Mouse (Mus musculus) limb, embryonic 15.5 days (tissue): ENCODE measurements around the gene Fam43b. TPM values are rescaled to one million over a fixed set of nuclear protein-coding genes. Genes with fewer than 3 reads are reported as not detected.

ENCODE experiments used
- ATAC-seq: fragments of 200-750 bp; cut with Nextera tagmentation; 2 replicates; pipeline ENCODE4 v1.8.0; 2017; ENCODE audit warnings: low read depth, moderate TSS enrichment; ENCODE audit not compliant: insufficient number of reproducible peaks, low FRiP score, low TSS enrichment
- H3K27ac ChIP-seq: fragments of 300-500 bp; sonication (generic); 2 replicates; pipeline ENCODE4 v1.5.1; 2015; ENCODE audit warnings: moderate library complexity, mild to moderate bottlenecking, inconsistent platforms
- H3K27me3 ChIP-seq: fragments of 300-500 bp; sonication (generic); 2 replicates; pipeline ENCODE4 v1.6.1; 2015; ENCODE audit warnings: inconsistent platforms
- H3K36me3 ChIP-seq: fragments of 300-500 bp; sonication (generic); 2 replicates; pipeline ENCODE4 v1.6.1; 2015; ENCODE audit warnings: inconsistent platforms
- H3K4me1 ChIP-seq: fragments of 300-500 bp; sonication (generic); 2 replicates; pipeline ENCODE4 v1.6.1; 2015; ENCODE audit warnings: inconsistent platforms
- H3K4me2 ChIP-seq: fragments of 300-500 bp; sonication (generic); 2 replicates; pipeline ENCODE4 v1.6.1; 2015; ENCODE audit warnings: mild to moderate bottlenecking, inconsistent platforms
- H3K4me3 ChIP-seq: fragments of 300-500 bp; sonication (generic); 2 replicates; pipeline ENCODE4 v1.5.1; 2015; ENCODE audit warnings: mild to moderate bottlenecking, inconsistent platforms
- H3K9ac ChIP-seq: fragments of 300-500 bp; sonication (generic); 2 replicates; pipeline ENCODE4 v1.6.1; 2015; ENCODE audit warnings: inconsistent platforms
- H3K9me3 ChIP-seq: fragments of 300-500 bp; sonication (generic); 2 replicates; pipeline ENCODE4 v1.6.1; 2016; ENCODE audit warnings: inconsistent platforms
- WGBS: fragments of 180-500 bp; shearing (Covaris S2); methylation state at CpG from one replicate; pipeline ENCODE4 v1.1.7; 2015; 5-methylcytosine and 5-hydroxymethylcytosine counted together
- polyA plus RNA-seq: library from polyadenylated mRNA; unstranded; fragments of >200 nt; fragmentation: Nextera tagmentation; extraction: Ambion mirVana; gene quantifications from 2 replicates; pipeline ENCODE4 v1.2.1, GENCODE M21; 2015

Fam43b gene
- polyA plus RNA-seq, 1 experiment from 2014 or later, result 0.12 TPM

- H3K27me3 ChIP-seq, result 0 out of 2 replicates have a peak, but pooled peaks cover 13% of the 10 kb centered on the region
- no peaks in the 10 kb centered on the region for H3K36me3 ChIP-seq
- no peak overlapping the region for H3K4me3 ChIP-seq
- no peak for ATAC-seq
- H3K27ac ChIP-seq, result no peak overlapping the region
- H3K9ac ChIP-seq, result no peak overlapping the region
- 63% methylated on average over 3 of the region's 3 CpGs for WGBS
- H3K4me1 ChIP-seq, result no peaks in the 10 kb centered on the region
- no peaks in the 10 kb centered on the region for H3K9me3 ChIP-seq
- H3K4me2 ChIP-seq, result no peak overlapping the region
Measured at GRCm38 (mm10) chr4:138358176-138358575, 38.2 kb downstream of the Fam43b start.

GRCm38 (mm10) chr4:138356551-138356950 lies 39.8 kb downstream of the Fam43b start:
- Histone ChIP-seq H3K9ac (no peak overlapping the region), H3K4me2 (no peak overlapping the region), H3K36me3 (no peaks in the 10 kb centered on the region), H3K9me3 (no peaks in the 10 kb centered on the region), H3K4me3 (no peak overlapping the region), H3K27ac (no peak overlapping the region), H3K27me3 (0 out of 2 replicates have a peak, but pooled peaks cover 10% of the 10 kb centered on the region), H3K4me1 (no peaks in the 10 kb centered on the region)
- no peak for ATAC-seq
- WGBS, result 88% methylated on average over 12 of the region's 12 CpGs

- no peak for ATAC-seq
- H3K27ac ChIP-seq, result no peak overlapping the region
- H3K4me2 ChIP-seq, result no peak overlapping the region
- H3K4me3 ChIP-seq, result no peak overlapping the region
- no peaks in the 10 kb centered on the region for H3K4me1 ChIP-seq
- no peaks in the 10 kb centered on the region for H3K36me3 ChIP-seq
- no peak overlapping the region for H3K9ac ChIP-seq
- 0 out of 2 replicates have a peak, but pooled peaks cover 6% of the 10 kb centered on the region for H3K27me3 ChIP-seq
- WGBS, result 71% methylated on average over 8 of the region's 8 CpGs
- H3K9me3 ChIP-seq, result no peaks in the 10 kb centered on the region
Measured at GRCm38 (mm10) chr4:138356141-138356540, 40.2 kb downstream of the Fam43b start.

- Histone ChIP-seq H3K4me2 (no peak overlapping the region), H3K27me3 (no peaks in the 10 kb centered on the region), H3K9me3 (no peaks in the 10 kb centered on the region), H3K4me1 (no peaks in the 10 kb centered on the region), H3K4me3 (no peak overlapping the region), H3K27ac (no peak overlapping the region), H3K36me3 (no peaks in the 10 kb centered on the region), H3K9ac (no peak overlapping the region)
- ATAC-seq, result no peak
- WGBS, result 86% methylated on average over 2 of the region's 2 CpGs
Measured at GRCm38 (mm10) chr4:138355496-138355895, 40.8 kb downstream of the Fam43b start.

GRCm38 (mm10) chr4:138353438-138354171 lies 42.7 kb downstream of the Fam43b start:
- 0 out of 2 replicates have a peak, but pooled peaks cover 3% of the 10 kb centered on the region for H3K27me3 ChIP-seq
- H3K9ac ChIP-seq, result no peak overlapping the region
- no peaks in the 10 kb centered on the region for H3K36me3 ChIP-seq
- ATAC-seq, result no peak
- 73% methylated on average over 10 of the region's 10 CpGs for WGBS
- no peak overlapping the region for H3K27ac ChIP-seq
- no peaks in the 10 kb centered on the region for H3K4me1 ChIP-seq
- H3K4me3 ChIP-seq, result no peak overlapping the region
- no peaks in the 10 kb centered on the region for H3K9me3 ChIP-seq
- H3K4me2 ChIP-seq, result no peak overlapping the region

GRCm38 (mm10) chr4:138352692-138353091 lies 43.6 kb downstream of the Fam43b start:
- ATAC-seq, result no peak
- H3K9ac ChIP-seq, result no peak overlapping the region
- H3K36me3 ChIP-seq, result no peaks in the 10 kb centered on the region
- 83% methylated on average over 6 of the region's 6 CpGs for WGBS
- no peaks in the 10 kb centered on the region for H3K4me1 ChIP-seq
- no peak overlapping the region for H3K4me2 ChIP-seq
- H3K9me3 ChIP-seq, result no peaks in the 10 kb centered on the region
- no peak overlapping the region for H3K4me3 ChIP-seq
- H3K27me3 ChIP-seq, result 0 out of 2 replicates have a peak, but pooled peaks cover 3% of the 10 kb centered on the region
- no peak overlapping the region for H3K27ac ChIP-seq

- Histone ChIP-seq H3K27ac (no peak overlapping the region), H3K27me3 (0 out of 2 replicates have a peak, but pooled peaks cover 3% of the 10 kb centered on the region), H3K9me3 (no peaks in the 10 kb centered on the region), H3K36me3 (no peaks in the 10 kb centered on the region), H3K9ac (no peak overlapping the region), H3K4me2 (no peak overlapping the region), H3K4me3 (no peak overlapping the region), H3K4me1 (no peaks in the 10 kb centered on the region)
- 87% methylated on average over 5 of the region's 5 CpGs for WGBS
- no peak for ATAC-seq
Measured at GRCm38 (mm10) chr4:138351821-138352220, 44.5 kb downstream of the Fam43b start.

GRCm38 (mm10) chr4:138348716-138349115 lies 47.6 kb downstream of the Fam43b start:
- H3K4me2 ChIP-seq, result no peak overlapping the region
- no peak overlapping the region for H3K4me3 ChIP-seq
- no peaks in the 10 kb centered on the region for H3K9me3 ChIP-seq
- no peak for ATAC-seq
- peaks cover 7% of the 10 kb centered on the region; the same call in 1 of the 2 replicates for H3K4me1 ChIP-seq
- H3K27me3 ChIP-seq, result 0 out of 2 replicates have a peak, but pooled peaks cover 3% of the 10 kb centered on the region
- no peaks in the 10 kb centered on the region for H3K36me3 ChIP-seq
- H3K27ac ChIP-seq, result no peak overlapping the region
- H3K9ac ChIP-seq, result no peak overlapping the region
- WGBS, result 72% methylated on average over 7 of the region's 7 CpGs

GRCm38 (mm10) chr4:138347280-138347679 lies 49.0 kb downstream of the Fam43b start:
- no peak overlapping the region for H3K4me3 ChIP-seq
- ATAC-seq, result no peak
- no peak overlapping the region for H3K27ac ChIP-seq
- H3K4me1 ChIP-seq, result peaks cover 20% of the 10 kb centered on the region
- WGBS, result 77% methylated on average over 1 of the region's 1 CpGs
- H3K27me3 ChIP-seq, result 0 out of 2 replicates have a peak, but pooled peaks cover 3% of the 10 kb centered on the region
- H3K36me3 ChIP-seq, result no peaks in the 10 kb centered on the region
- no peak overlapping the region for H3K9ac ChIP-seq
- no peaks in the 10 kb centered on the region for H3K9me3 ChIP-seq
- H3K4me2 ChIP-seq, result no peak overlapping the region

GRCm38 (mm10) chr4:138344891-138345545 lies 51.3 kb downstream of the Fam43b start:
- Histone ChIP-seq H3K27me3 (0 out of 2 replicates have a peak, but pooled peaks cover 3% of the 10 kb centered on the region), H3K4me3 (no peak overlapping the region), H3K9ac (no peak overlapping the region), H3K36me3 (no peaks in the 10 kb centered on the region), H3K9me3 (no peaks in the 10 kb centered on the region), H3K4me1 (peaks cover 33% of the 10 kb centered on the region), H3K4me2 (no peak overlapping the region), H3K27ac (no peak overlapping the region)
- no peak for ATAC-seq
- WGBS, result 43% methylated on average over 9 of the region's 9 CpGs
